Mouse (Mus musculus) myocyte (in vitro differentiated cells): ENCODE results near the gene Cxcr5. TPM values are rescaled to one million over a fixed set of nuclear protein-coding genes. Genes with fewer than 3 reads are reported as not detected.

Experiments used
- H3K27me3 ChIP-seq: one replicate; pipeline ENCODE4 v1.6.1; 2011; ENCODE audit not compliant: control insufficient read depth, insufficient read depth, insufficient read length
- H3K36me3 ChIP-seq: one replicate; pipeline ENCODE4 v1.6.1; 2011; ENCODE audit not compliant: control insufficient read depth, insufficient read depth
- H3K4me2 ChIP-seq: one replicate; pipeline ENCODE4 v1.6.1; 2011; ENCODE audit warnings: low read depth, control low read depth
- H3K4me3 ChIP-seq: one replicate; pipeline ENCODE4 v1.5.1; 2011; ENCODE audit warnings: mild to moderate bottlenecking, control low read depth, moderate library complexity
- H3K79me2 ChIP-seq: one replicate; pipeline ENCODE4 v1.6.1; 2011; ENCODE audit not compliant: control insufficient read depth, insufficient read depth
- H3ac ChIP-seq: one replicate; pipeline ENCODE4 v1.6.1; 2011; ENCODE audit not compliant: control insufficient read depth, insufficient read length
- CEBPB ChIP-seq: IDR thresholded peaks from 2 replicates; pipeline ENCODE4 v1.6.1; 2011; ENCODE audit warnings: mild to moderate bottlenecking, moderate library complexity; ENCODE audit not compliant: poor library complexity, insufficient read depth, severe bottlenecking
- E2F4 ChIP-seq: IDR thresholded peaks from one replicate; pipeline ENCODE4 v1.6.1; 2011; ENCODE audit warnings: mild to moderate bottlenecking, control low read depth, moderate library complexity; ENCODE audit not compliant: insufficient read depth
- MAX ChIP-seq: IDR thresholded peaks from one replicate; pipeline ENCODE4 v1.6.1; 2011; ENCODE audit warnings: low read depth, mild to moderate bottlenecking, control low read depth
- MYOD1 ChIP-seq, 3 experiments: IDR thresholded peaks; one replicate each; pipeline ENCODE4 v1.6.1; 2011; ENCODE audit warnings: control low read depth in 2 of 3, low read depth in 2 of 3, mild to moderate bottlenecking in 2 of 3, moderate library complexity in 1 of 3; ENCODE audit not compliant: insufficient read length in 2 of 3, control insufficient read depth in 1 of 3
- MYOG ChIP-seq, 3 experiments: IDR thresholded peaks; one replicate each; pipeline ENCODE4 v1.6.1; 2011; ENCODE audit warnings: control low read depth in 2 of 3, low read depth in 2 of 3, mild to moderate bottlenecking in 2 of 3; ENCODE audit not compliant: insufficient read length in 2 of 3, control insufficient read depth in 1 of 3, insufficient read depth in 1 of 3
- POLR2A ChIP-seq: IDR thresholded peaks from one replicate; pipeline ENCODE4 v1.6.1; 2011; ENCODE audit warnings: low read depth, mild to moderate bottlenecking, control low read depth, moderate library complexity; ENCODE audit not compliant: insufficient read length
- POLR2AphosphoS2 ChIP-seq: IDR thresholded peaks from one replicate; pipeline ENCODE4 v1.6.1; 2011; ENCODE audit warnings: low read depth, control low read depth; ENCODE audit not compliant: insufficient read length
- REST ChIP-seq: IDR thresholded peaks from one replicate; pipeline ENCODE4 v1.6.1; 2011; ENCODE audit warnings: mild to moderate bottlenecking, control low read depth, moderate library complexity; ENCODE audit not compliant: insufficient read depth, insufficient read length
- SRF ChIP-seq: IDR thresholded peaks from one replicate; pipeline ENCODE4 v1.6.1; 2011; ENCODE audit warnings: low read depth; ENCODE audit not compliant: control insufficient read depth, insufficient read length
- TCF12 ChIP-seq: IDR thresholded peaks from one replicate; pipeline ENCODE4 v1.6.1; 2011; ENCODE audit warnings: mild to moderate bottlenecking, control low read depth; ENCODE audit not compliant: poor library complexity, insufficient read depth, severe bottlenecking
- TCF3 ChIP-seq: IDR thresholded peaks from one replicate; pipeline ENCODE4 v1.6.1; 2011; ENCODE audit warnings: low read depth, control low read depth; ENCODE audit not compliant: insufficient read length
- USF1 ChIP-seq: IDR thresholded peaks from one replicate; pipeline ENCODE4 v1.6.1; 2011; ENCODE audit warnings: low read depth, mild to moderate bottlenecking, control low read depth, moderate library complexity
- polyA plus RNA-seq: library from polyadenylated mRNA; unstranded; fragments of >200 nt; fragmentation: generic; extraction: Trizol; gene quantifications from one replicate; pipeline ENCODE4 v1.2.1, GENCODE M21; 2012; ENCODE audit warnings: missing spikeins

Gene Cxcr5
- polyA plus RNA-seq, 1 experiment, result 0.01 TPM

DNA sequence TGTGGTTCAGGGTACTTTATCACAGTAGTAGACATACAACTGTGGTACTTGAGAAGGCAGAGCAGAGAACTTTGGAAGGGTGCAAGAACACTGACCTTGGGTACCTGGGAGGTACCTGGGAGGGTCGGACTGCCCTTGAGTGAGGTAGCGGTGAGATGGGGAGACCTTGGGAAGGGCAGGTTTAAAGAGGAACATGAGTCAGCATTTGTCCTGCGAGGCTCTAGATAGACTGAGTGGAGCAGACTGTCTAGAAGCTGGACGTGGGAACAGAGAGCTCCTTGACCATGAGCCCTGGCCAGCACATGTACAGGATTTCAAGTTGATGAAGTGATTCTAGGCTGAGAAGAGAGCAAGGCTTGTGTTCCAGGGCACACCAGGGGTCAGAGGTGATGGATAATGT, 19.3 kb downstream of the Cxcr5 start:
- H3K79me2 ChIP-seq, result no peaks in the 10 kb centered on the region
- no peak for TF ChIP-seq MYOG (IDR thresholded peaks at IDR 0.05; ENCODE audit: control insufficient read depth in 1 of 3, insufficient read depth in 1 of 3, insufficient read length in 2 of 3, low read depth in 2 of 3)
- no peak for TF ChIP-seq USF1
- TF ChIP-seq MYOD1 (IDR thresholded peaks at IDR 0.05; ENCODE audit: control insufficient read depth in 1 of 3, insufficient read length in 2 of 3, low read depth in 2 of 3), result no peak
- H3K4me2 ChIP-seq, result no peak overlapping the region
- peaks cover 5% of the 10 kb centered on the region for H3K27me3 ChIP-seq
- H3K4me3 ChIP-seq, result no peak overlapping the region
- no peaks in the 10 kb centered on the region for H3K36me3 ChIP-seq
- H3ac ChIP-seq, result no peak overlapping the region

- Histone ChIP-seq H3K79me2 (no peaks in the 10 kb centered on the region), H3K27me3 (peaks cover 9% of the 10 kb centered on the region), H3K36me3 (no peaks in the 10 kb centered on the region), H3ac (no peak overlapping the region), H3K4me3 (no peak overlapping the region), H3K4me2 (no peak overlapping the region)
- TF ChIP-seq POLR2A (no peak), TCF12 (no peak), MAX (no peak), TCF3 (no peak), USF1 (no peak), SRF (no peak), POLR2AphosphoS2 (no peak)
Measured at GRCm38 (mm10) chr9:44540676-44541075, 21.0 kb downstream of the Cxcr5 start.

GRCm38 (mm10) chr9:44539816-44540421, 21.8 kb downstream of the Cxcr5 start:
- no peaks in the 10 kb centered on the region for H3K79me2 ChIP-seq

DNA sequence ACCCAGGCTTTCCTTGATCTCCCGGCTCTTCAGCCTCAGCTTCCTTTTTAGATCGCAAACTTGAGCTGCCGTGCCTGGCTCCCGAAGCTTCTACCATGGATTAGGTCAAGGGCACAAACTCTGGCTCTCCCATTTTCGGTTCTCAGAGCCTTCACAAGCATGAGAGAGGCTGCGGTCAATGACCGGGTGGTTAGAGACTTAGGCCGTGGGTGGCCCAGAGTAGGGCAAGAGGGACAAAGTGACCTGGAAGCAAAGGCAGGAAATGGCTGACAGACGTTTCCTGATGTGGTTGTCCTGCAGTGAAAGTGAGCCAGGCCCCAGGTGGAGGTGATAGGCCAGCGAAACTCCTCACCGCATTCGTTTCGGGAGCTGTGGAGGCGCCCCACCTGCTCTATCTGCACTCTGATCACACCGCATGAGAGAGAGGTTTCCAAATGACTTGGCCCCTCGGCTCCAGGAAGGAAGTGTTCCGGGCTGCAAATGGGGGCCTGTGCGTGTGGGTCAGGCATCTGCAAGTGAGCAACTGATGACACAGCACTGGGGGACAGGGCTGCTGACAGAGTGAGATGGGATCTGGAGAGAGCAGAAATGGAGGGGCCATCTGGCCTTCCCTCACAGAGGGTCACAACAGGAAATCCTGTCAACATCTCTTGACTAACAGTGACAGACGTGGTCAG, 23.9 kb downstream of the Cxcr5 start:
- no peak overlapping the region for H3K4me2 ChIP-seq
- peaks cover 14% of the 10 kb centered on the region for H3K27me3 ChIP-seq
- TF ChIP-seq POLR2A (no peak), E2F4 (no peak), USF1 (no peak), MAX (no peak), POLR2AphosphoS2 (no peak), MYOG (IDR thresholded peaks at IDR 0.05; ENCODE audit: control insufficient read depth in 1 of 3, insufficient read depth in 1 of 3, insufficient read length in 2 of 3, low read depth in 2 of 3) (no peak), SRF (no peak), TCF3 (no peak), TCF12 (no peak), REST (no peak), CEBPB (no peak), MYOD1 (IDR thresholded peaks at IDR 0.05; ENCODE audit: control insufficient read depth in 1 of 3, insufficient read length in 2 of 3, low read depth in 2 of 3) (no peak)
- H3ac ChIP-seq, result no peak overlapping the region
- no peaks in the 10 kb centered on the region for H3K36me3 ChIP-seq
- no peak overlapping the region for H3K4me3 ChIP-seq
- no peaks in the 10 kb centered on the region for H3K79me2 ChIP-seq

More at GRCm38 (mm10) chr9:44539816-44540421, 21.8 kb downstream of the Cxcr5 start:
- Histone ChIP-seq H3K4me2 (no peak overlapping the region), H3K4me3 (no peak overlapping the region), H3K36me3 (no peaks in the 10 kb centered on the region), H3K27me3 (peaks cover 9% of the 10 kb centered on the region), H3ac (no peak overlapping the region)
- TF ChIP-seq MYOG (IDR thresholded peaks at IDR 0.05; ENCODE audit: control insufficient read depth in 1 of 3, insufficient read depth in 1 of 3, insufficient read length in 2 of 3, low read depth in 2 of 3) (peak in 1 of 3 experiments; percentile 46), POLR2A (no peak), E2F4 (no peak), REST (no peak), MYOD1 (IDR thresholded peaks at IDR 0.05; ENCODE audit: control insufficient read depth in 1 of 3, insufficient read length in 2 of 3, low read depth in 2 of 3) (peak in 1 of 3 experiments; percentile 29), USF1 (no peak), TCF12 (no peak), SRF (no peak)

GRCm38 (mm10) chr9:44532991-44533580, 28.6 kb downstream of the Cxcr5 start:
- no peaks in the 10 kb centered on the region for H3K36me3 ChIP-seq
- TF ChIP-seq USF1 (no peak), MYOD1 (IDR thresholded peaks at IDR 0.05; ENCODE audit: control insufficient read depth in 1 of 3, insufficient read length in 2 of 3, low read depth in 2 of 3) (no peak), CEBPB (no peak)
- no peak overlapping the region for H3K4me2 ChIP-seq
- H3K4me3 ChIP-seq, result no peak overlapping the region
- no peak overlapping the region for H3ac ChIP-seq
- H3K79me2 ChIP-seq, result no peaks in the 10 kb centered on the region
- H3K27me3 ChIP-seq, result peaks cover 9% of the 10 kb centered on the region
